Mouse (Mus musculus): ENCODE measurements around the gene Sh3d21. TPM values are rescaled to one million over a fixed set of nuclear protein-coding genes. Genes with fewer than 3 reads are reported as not detected.

Sh3d21 gene
- polyA plus RNA-seq (2014; fragmentation: Nextera tagmentation; extraction: Ambion mirVana), result 5.7 and 7.0 TPM in 2 replicates

GRCm38 (mm10) chr4:126163067-126163659 is at the start of gene Sh3d21:
Gene Sh3d21 (minus strand): TSS chr4:126163491.
- Histone ChIP-seq H3K27ac (ENCODE audit: low read depth) (peak within 1 kb of the TSS; percentile 90), H3K4me2 (peak within 1 kb of the TSS; percentile 99), H3K27me3 (ENCODE audit: insufficient read depth, low read length) (no peaks in the 10 kb centered on the region), H3K9ac (peak within 1 kb of the TSS; percentile 82), H3K4me3 (ENCODE audit: low read depth, low read length) (peak within 1 kb of the TSS; percentile 60), H3K4me1 (ENCODE audit: insufficient read depth) (0 out of 2 replicates have a peak, but pooled peaks cover 6% of the 10 kb centered on the region), H3K9me3 (ENCODE audit: low read depth, low read length) (no peaks in the 10 kb centered on the region), H3K36me3 (ENCODE audit: insufficient read depth) (peaks cover 28% of the 10 kb centered on the region)
- no peak for TF ChIP-seq CTCF (IDR thresholded peaks at IDR 0.05; ENCODE audit: low read depth)
- WGBS, result 9% methylated on average over 22 of the region's 22 CpGs
- DNase-seq (peak; percentile 43), ATAC-seq (ENCODE audit: insufficient read depth) (peak; percentile 44)

GRCm38 (mm10) chr4:126207081-126207480 is 43.8 kb upstream of the Sh3d21 start:
- TF ChIP-seq CTCF (IDR thresholded peaks at IDR 0.05; ENCODE audit: low read depth), result no peak
- WGBS, result 31% methylated on average over 6 of the region's 6 CpGs
- no peak for DNase-seq

GRCm38 (mm10) chr4:126205386-126205785 is 42.1 kb upstream of the Sh3d21 start:
- Histone ChIP-seq H3K27me3 (ENCODE audit: insufficient read depth, low read length) (no peaks in the 10 kb centered on the region), H3K9ac (no peak overlapping the region), H3K36me3 (ENCODE audit: insufficient read depth) (peaks cover 5% of the 10 kb centered on the region; the same call in 1 of the 2 replicates), H3K4me1 (ENCODE audit: insufficient read depth) (peaks cover 5% of the 10 kb centered on the region), H3K4me2 (no peak overlapping the region), H3K9me3 (ENCODE audit: low read depth, low read length) (no peaks in the 10 kb centered on the region), H3K4me3 (ENCODE audit: low read depth, low read length) (no peak overlapping the region), H3K27ac (ENCODE audit: low read depth) (no peak overlapping the region)
- DNase-seq, result no peak
- 59% methylated on average over 1 of the region's 1 CpGs for WGBS
- no peak for TF ChIP-seq CTCF (IDR thresholded peaks at IDR 0.05; ENCODE audit: low read depth)
- ATAC-seq (ENCODE audit: insufficient read depth), result no peak

More at GRCm38 (mm10) chr4:126207081-126207480, 43.8 kb upstream of the Sh3d21 start:
- no peaks in the 10 kb centered on the region for H3K27me3 ChIP-seq (ENCODE audit: insufficient read depth, low read length)
- no peak overlapping the region for H3K27ac ChIP-seq (ENCODE audit: low read depth)
- no peak for ATAC-seq (ENCODE audit: insufficient read depth)
- H3K9ac ChIP-seq, result no peak overlapping the region
- H3K9me3 ChIP-seq (ENCODE audit: low read depth, low read length), result no peaks in the 10 kb centered on the region
- H3K4me3 ChIP-seq (ENCODE audit: low read depth, low read length), result no peak overlapping the region
- no peaks in the 10 kb centered on the region for H3K36me3 ChIP-seq (ENCODE audit: insufficient read depth)
- no peaks in the 10 kb centered on the region; the same call in 1 of the 2 replicates for H3K4me1 ChIP-seq (ENCODE audit: insufficient read depth)
- H3K4me2 ChIP-seq, result no peak overlapping the region

- H3K27me3 ChIP-seq (ENCODE audit: insufficient read depth, low read length), result no peaks in the 10 kb centered on the region
- 56% methylated on average over 12 of the region's 12 CpGs for WGBS
- no peak for DNase-seq
- H3K4me2 ChIP-seq, result no peak overlapping the region
- H3K36me3 ChIP-seq (ENCODE audit: insufficient read depth), result peaks cover 11% of the 10 kb centered on the region; the same call in 1 of the 2 replicates
- H3K4me3 ChIP-seq (ENCODE audit: low read depth, low read length), result no peak overlapping the region
- H3K4me1 ChIP-seq (ENCODE audit: insufficient read depth), result peaks cover 11% of the 10 kb centered on the region
- H3K27ac ChIP-seq (ENCODE audit: low read depth), result no peak overlapping the region
- no peak overlapping the region for H3K9ac ChIP-seq
- H3K9me3 ChIP-seq (ENCODE audit: low read depth, low read length), result no peaks in the 10 kb centered on the region
- no peak for TF ChIP-seq CTCF (IDR thresholded peaks at IDR 0.05; ENCODE audit: low read depth)
- ATAC-seq (ENCODE audit: insufficient read depth), result no peak
These were observed 41.5 kb upstream of the Sh3d21 start for GRCm38 (mm10) chr4:126204661-126205230.

GRCm38 (mm10) chr4:126204016-126204415 is 40.7 kb upstream of the Sh3d21 start:
- 81% methylated on average over 8 of the region's 8 CpGs for WGBS
- Histone ChIP-seq H3K36me3 (ENCODE audit: insufficient read depth) (peaks cover 11% of the 10 kb centered on the region; the same call in 1 of the 2 replicates), H3K9me3 (ENCODE audit: low read depth, low read length) (no peaks in the 10 kb centered on the region), H3K9ac (no peak overlapping the region), H3K4me2 (no peak overlapping the region), H3K4me1 (ENCODE audit: insufficient read depth) (peaks cover 11% of the 10 kb centered on the region), H3K4me3 (ENCODE audit: low read depth, low read length) (no peak overlapping the region), H3K27me3 (ENCODE audit: insufficient read depth, low read length) (no peaks in the 10 kb centered on the region), H3K27ac (ENCODE audit: low read depth) (0 out of 2 replicates have a peak overlapping the region, but pooled peaks have one; percentile 98)
- TF ChIP-seq CTCF (IDR thresholded peaks at IDR 0.05; ENCODE audit: low read depth), result no peak
- DNase-seq, result no peak
- ATAC-seq (ENCODE audit: insufficient read depth), result no peak

GRCm38 (mm10) chr4:126203336-126203895 is 40.1 kb upstream of the Sh3d21 start:
- 64% methylated on average over 10 of the region's 10 CpGs for WGBS
- Histone ChIP-seq H3K36me3 (ENCODE audit: insufficient read depth) (peaks cover 14% of the 10 kb centered on the region), H3K27me3 (ENCODE audit: insufficient read depth, low read length) (no peaks in the 10 kb centered on the region), H3K9me3 (ENCODE audit: low read depth, low read length) (no peaks in the 10 kb centered on the region), H3K4me2 (peak overlapping the region; percentile 86), H3K4me3 (ENCODE audit: low read depth, low read length) (peak overlapping the region; percentile 69), H3K4me1 (ENCODE audit: insufficient read depth) (peaks cover 11% of the 10 kb centered on the region), H3K9ac (peak overlapping the region; percentile 48), H3K27ac (ENCODE audit: low read depth) (peak overlapping the region; percentile 98)
- ATAC-seq (ENCODE audit: insufficient read depth), result no peak
- no peak for DNase-seq
- TF ChIP-seq CTCF (IDR thresholded peaks at IDR 0.05; ENCODE audit: low read depth), result no peak

Measured in lung, embryonic 14.5 days (tissue).